7 mouse cellular contexts compared by ENCODE assay signal in the genomic region with DNA sequence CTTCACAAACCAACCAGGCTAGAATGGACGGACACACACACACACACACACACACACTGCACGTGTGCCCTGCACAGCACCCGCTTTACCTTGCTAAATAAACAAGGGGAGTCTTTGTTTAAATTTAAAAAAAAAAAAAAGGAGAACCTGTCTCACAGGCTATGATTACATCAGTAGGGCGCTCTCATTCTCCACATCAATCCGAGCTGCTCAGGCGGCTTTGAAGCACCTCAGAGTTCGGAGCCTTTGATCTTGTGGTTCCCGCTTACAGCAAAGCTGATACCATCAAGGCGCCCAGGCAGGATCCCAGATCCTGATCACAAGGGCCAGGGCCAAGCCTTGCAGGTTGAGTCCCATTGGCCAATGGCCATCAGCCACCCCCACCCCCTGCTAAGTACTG. TPM values are rescaled to one million over a fixed set of nuclear protein-coding genes. Genes with fewer than 3 reads are reported as not detected.
DNase-seq lines count a peak whose midpoint lies in the region; ATAC-seq lines count a peak whose summit lies in the region.

No protein-coding gene starts in this region.

- H3K27me3 ChIP-seq in embryonic facial prominence, embryonic 12.5 days, result no peaks in the 10 kb centered on the region
- no peaks in the 10 kb centered on the region for H3K27me3 ChIP-seq in limb, embryonic 11.5 days (ENCODE audit: control insufficient read depth, insufficient read depth, low read length)
- no peaks in the 10 kb centered on the region for H3K27me3 ChIP-seq in stomach, embryonic 15.5 days (replicated peaks)

- H3K9me3 ChIP-seq in embryonic facial prominence, embryonic 12.5 days, result no peaks in the 10 kb centered on the region
- no peaks in the 10 kb centered on the region for H3K9me3 ChIP-seq in limb, embryonic 11.5 days (ENCODE audit: control insufficient read depth, low read length)
- no peaks in the 10 kb centered on the region for H3K9me3 ChIP-seq in stomach, embryonic 15.5 days

- H3K4me1 ChIP-seq in embryonic facial prominence, embryonic 12.5 days, result peaks cover 51% of the 10 kb centered on the region
- peaks cover 36% of the 10 kb centered on the region for H3K4me1 ChIP-seq in limb, embryonic 11.5 days (ENCODE audit: control insufficient read depth, insufficient read depth, low read length)
- H3K4me1 ChIP-seq in stomach, embryonic 15.5 days, result peaks cover 31% of the 10 kb centered on the region

- no peak overlapping the region for H3K4me3 ChIP-seq in embryonic facial prominence, embryonic 12.5 days
- no peak overlapping the region for H3K4me3 ChIP-seq in limb, embryonic 11.5 days (ENCODE audit: low read depth, low read length)
- no peak overlapping the region for H3K4me3 ChIP-seq in stomach, embryonic 15.5 days (replicated peaks)

- H3K9ac ChIP-seq in embryonic facial prominence, embryonic 12.5 days, result no peak overlapping the region
- no peak overlapping the region for H3K9ac ChIP-seq in limb, embryonic 11.5 days (ENCODE audit: low read length)
- H3K9ac ChIP-seq in stomach, embryonic 15.5 days, result no peak overlapping the region

- DNase-seq in urinary bladder, adult 18-20 months (ENCODE audit: low spot score in 2 of 2), result peak; percentile 33 to 43
- DNase-seq in urinary bladder, postnatal 10 days (ENCODE audit: low spot score), result no peak
- DNase-seq in limb, embryonic 11.5 days (ENCODE audit: low spot score), result peak; percentile 42
- DNase-seq in layer of hippocampus, adult 9-10 months (ENCODE audit: low spot score), result no peak
- DNase-seq in right cerebral cortex, postnatal 4 days, result no peak

- 0 out of 2 replicates have a peak overlapping the region, but pooled peaks have one; percentile 50 for H3K27ac ChIP-seq in embryonic facial prominence, embryonic 12.5 days
- no peak overlapping the region for H3K27ac ChIP-seq in limb, embryonic 11.5 days (replicated peaks; ENCODE audit: low read depth, low read length)
- H3K27ac ChIP-seq in stomach, embryonic 15.5 days, result peak overlapping the region; percentile 60; the same call in 1 of the 2 replicates

- 12% methylated on average over 9 of the region's 9 CpGs for WGBS in embryonic facial prominence, embryonic 12.5 days
- 9% methylated on average over 9 of the region's 9 CpGs for WGBS in limb, embryonic 11.5 days
- WGBS in stomach, embryonic 15.5 days, result 32% methylated on average over 9 of the region's 9 CpGs

- H3K4me2 ChIP-seq in embryonic facial prominence, embryonic 12.5 days (replicated peaks), result no peak overlapping the region
- no peak overlapping the region for H3K4me2 ChIP-seq in limb, embryonic 11.5 days (ENCODE audit: low read depth, severe bottlenecking)
- H3K4me2 ChIP-seq in stomach, embryonic 15.5 days, result no peak overlapping the region

- peak; percentile 77; the same call in 1 of the 2 replicates for ATAC-seq in embryonic facial prominence, embryonic 12.5 days (ENCODE audit: insufficient number of reproducible peaks, insufficient read depth, low FRiP score, low TSS enrichment)
- no peak for ATAC-seq in limb, embryonic 11.5 days (ENCODE audit: insufficient number of reproducible peaks, low FRiP score, low TSS enrichment, low read depth)
- ATAC-seq in stomach, embryonic 15.5 days (ENCODE audit: insufficient read depth, low FRiP score, low read depth), result peak; percentile 66

- no peaks in the 10 kb centered on the region for H3K36me3 ChIP-seq in embryonic facial prominence, embryonic 12.5 days
- H3K36me3 ChIP-seq in limb, embryonic 11.5 days (ENCODE audit: control insufficient read depth, insufficient read depth, low read length), result no peaks in the 10 kb centered on the region
- H3K36me3 ChIP-seq in stomach, embryonic 15.5 days, result no peaks in the 10 kb centered on the region

RNA-seq across cellular contexts. Expression of a gene that starts 33.1 kb away (rescaled TPM):
- polyA plus RNA-seq in embryonic facial prominence, embryonic 12.5 days (2016; fragmentation: Nextera tagmentation; extraction: Ambion mirVana), result 11.4 and 12.2 TPM in 2 replicates
- 12.3 and 13.1 TPM in 2 replicates for polyA plus RNA-seq in limb, embryonic 11.5 days (2014; fragmentation: Nextera tagmentation; extraction: Ambion mirVana)
- polyA plus RNA-seq in stomach, embryonic 15.5 days (2015; fragmentation: Nextera tagmentation; extraction: Ambion mirVana), result 12.9 and 13.4 TPM in 2 replicates

Comparison
In these comparisons a context has a peak if more than half of its experiments do, and no peak if none do; other contexts are left out.
1. DNase-seq: peak in urinary bladder, adult 18-20 months (2 of 2) and limb, embryonic 11.5 days (single experiment); none in urinary bladder, postnatal 10 days (single experiment), layer of hippocampus, adult 9-10 months (single experiment) and right cerebral cortex, postnatal 4 days (single experiment).